ENCODE assay signal across 12 mouse cellular contexts in genomic region chr19:56637035-56637683, GRCm38 (mm10).
DNase-seq lines count a peak whose midpoint lies in the region; ATAC-seq lines count a peak whose summit lies in the region.
"Had no signal": no experiment of that assay in that cellular context is flagged by ENCODE, and none has a peak within 500 bp of the region (broad histone marks: within the 10 kb centered on the region; RNA-seq: fewer than 3 reads in every experiment).

No protein-coding gene starts in this region.

- no peak overlapping the region for H3K9ac ChIP-seq in hindbrain, embryonic 12.5 days
- H3K9ac ChIP-seq in forebrain, embryonic 16.5 days (replicated peaks; ENCODE audit: low read depth, low read length), result no peak overlapping the region
- H3K9ac ChIP-seq: heart, embryonic 15.5 days; lung, embryonic 14.5 days had no signal

- peaks cover 18% of the 10 kb centered on the region for H3K4me1 ChIP-seq in hindbrain, embryonic 10.5 days (replicated peaks)
- H3K4me1 ChIP-seq in hindbrain, embryonic 12.5 days, result no peaks in the 10 kb centered on the region
- H3K4me1 ChIP-seq in forebrain, embryonic 16.5 days (replicated peaks; ENCODE audit: control insufficient read depth, insufficient read depth, low read length), result peaks cover 14% of the 10 kb centered on the region
- H3K4me1 ChIP-seq: heart, embryonic 15.5 days had no signal

- ATAC-seq in hindbrain, embryonic 12.5 days (ENCODE audit: low FRiP score), result no peak
- peak; percentile 85 for ATAC-seq in forebrain, embryonic 16.5 days

- no peak overlapping the region for H3K4me3 ChIP-seq in hindbrain, embryonic 10.5 days
- no peak overlapping the region for H3K4me3 ChIP-seq in hindbrain, embryonic 12.5 days
- H3K4me3 ChIP-seq in forebrain, embryonic 16.5 days (replicated peaks; ENCODE audit: low read length), result no peak overlapping the region
- H3K4me3 ChIP-seq: heart, embryonic 15.5 days had no signal

- no peak overlapping the region for H3K4me2 ChIP-seq in hindbrain, embryonic 12.5 days (replicated peaks)
- H3K4me2 ChIP-seq in forebrain, embryonic 16.5 days (ENCODE audit: low read length), result no peak overlapping the region
- H3K4me2 ChIP-seq: heart, embryonic 15.5 days; lung, embryonic 14.5 days had no signal

- intact Hi-C loops in gastrocnemius, postnatal 14 days (cut with DNase I; ENCODE audit: low total_unique reads), result no loop called here

- peak; percentile 22 for DNase-seq in hindbrain, embryonic 10.5 days (ENCODE audit: low spot score)
- DNase-seq in ZHBTc4 (ENCODE audit: low read depth, low spot score), result peak; percentile 18
- DNase-seq in lung, postnatal 36 days, result peak; percentile 60
- DNase-seq in c-Kit-positive CD71-positive TER-119-positive erythroid progenitor cells, embryonic 14.5 days (ENCODE audit: low spot score), result no peak
- no peak for DNase-seq in gastrocnemius, postnatal 14 days
- DNase-seq: kidney, adult 9 months; lung, embryonic 14.5 days; spleen, adult 18-20 months; thymus, postnatal 14 days had no signal

- WGBS in hindbrain, embryonic 10.5 days, result 52% methylated on average over 12 of the region's 12 CpGs
- 48% methylated on average over 12 of the region's 12 CpGs for WGBS in hindbrain, embryonic 12.5 days
- 26% methylated on average over 12 of the region's 12 CpGs for WGBS in forebrain, embryonic 16.5 days

- no peaks in the 10 kb centered on the region for H3K36me3 ChIP-seq in hindbrain, embryonic 10.5 days
- no peaks in the 10 kb centered on the region for H3K36me3 ChIP-seq in hindbrain, embryonic 12.5 days
- H3K36me3 ChIP-seq in forebrain, embryonic 16.5 days (ENCODE audit: control insufficient read depth, insufficient read depth), result no peaks in the 10 kb centered on the region
- H3K36me3 ChIP-seq: heart, embryonic 15.5 days had no signal

- H3K27me3 ChIP-seq in hindbrain, embryonic 10.5 days (ENCODE audit: insufficient read depth, poor library complexity, severe bottlenecking), result no peaks in the 10 kb centered on the region
- no peaks in the 10 kb centered on the region for H3K27me3 ChIP-seq in hindbrain, embryonic 12.5 days
- no peaks in the 10 kb centered on the region for H3K27me3 ChIP-seq in forebrain, embryonic 16.5 days (replicated peaks; ENCODE audit: control insufficient read depth, insufficient read depth, low read length)
- H3K27me3 ChIP-seq: heart, embryonic 15.5 days had no signal

- H3K27ac ChIP-seq in hindbrain, embryonic 10.5 days, result peak overlapping the region; percentile 69; the same call in 1 of the 2 replicates
- no peak overlapping the region for H3K27ac ChIP-seq in hindbrain, embryonic 12.5 days
- 0 out of 2 replicates have a peak overlapping the region, but pooled peaks have one; percentile 0 for H3K27ac ChIP-seq in forebrain, embryonic 16.5 days (ENCODE audit: low read length)
- H3K27ac ChIP-seq: heart, embryonic 15.5 days had no signal

- 0 out of 2 replicates have a peak, but pooled peaks cover 3% of the 10 kb centered on the region for H3K9me3 ChIP-seq in hindbrain, embryonic 10.5 days
- H3K9me3 ChIP-seq in hindbrain, embryonic 12.5 days (replicated peaks), result no peaks in the 10 kb centered on the region
- no peaks in the 10 kb centered on the region for H3K9me3 ChIP-seq in forebrain, embryonic 16.5 days (ENCODE audit: control insufficient read depth, low read length)
- H3K9me3 ChIP-seq: heart, embryonic 15.5 days had no signal

Comparison
In these comparisons a context has a peak if more than half of its experiments do, and no peak if none do; other contexts are left out.
1. DNase-seq: peak in hindbrain, embryonic 10.5 days (single experiment), ZHBTc4 (single experiment) and lung, postnatal 36 days (single experiment); none in c-Kit-positive CD71-positive TER-119-positive erythroid progenitor cells, embryonic 14.5 days (single experiment) and gastrocnemius, postnatal 14 days (single experiment).